Mouse (Mus musculus) liver, adult (tissue): ENCODE results near the gene Trp53i13.

ENCODE experiments used
- GATA4 ChIP-seq: IDR thresholded peaks from 2 replicates; pipeline ENCODE4 v1.6.1; 2014; ENCODE audit warnings: mild to moderate bottlenecking, low read length; ENCODE audit not compliant: insufficient replicate concordance

Trp53i13 gene

GRCm38 (mm10) chr11:77513811-77514170 is 2.0 kb downstream of the Trp53i13 start:
- TF ChIP-seq GATA4 = no peak

- TF ChIP-seq GATA4 = no peak; the same call in 1 of the 2 replicates
Observed at GRCm38 (mm10) chr11:77512891-77513810, 2.6 kb downstream of the Trp53i13 start.

- no peak for TF ChIP-seq GATA4
Observed at GRCm38 (mm10) chr11:77511336-77511735, 4.4 kb downstream of the Trp53i13 start.

DNA sequence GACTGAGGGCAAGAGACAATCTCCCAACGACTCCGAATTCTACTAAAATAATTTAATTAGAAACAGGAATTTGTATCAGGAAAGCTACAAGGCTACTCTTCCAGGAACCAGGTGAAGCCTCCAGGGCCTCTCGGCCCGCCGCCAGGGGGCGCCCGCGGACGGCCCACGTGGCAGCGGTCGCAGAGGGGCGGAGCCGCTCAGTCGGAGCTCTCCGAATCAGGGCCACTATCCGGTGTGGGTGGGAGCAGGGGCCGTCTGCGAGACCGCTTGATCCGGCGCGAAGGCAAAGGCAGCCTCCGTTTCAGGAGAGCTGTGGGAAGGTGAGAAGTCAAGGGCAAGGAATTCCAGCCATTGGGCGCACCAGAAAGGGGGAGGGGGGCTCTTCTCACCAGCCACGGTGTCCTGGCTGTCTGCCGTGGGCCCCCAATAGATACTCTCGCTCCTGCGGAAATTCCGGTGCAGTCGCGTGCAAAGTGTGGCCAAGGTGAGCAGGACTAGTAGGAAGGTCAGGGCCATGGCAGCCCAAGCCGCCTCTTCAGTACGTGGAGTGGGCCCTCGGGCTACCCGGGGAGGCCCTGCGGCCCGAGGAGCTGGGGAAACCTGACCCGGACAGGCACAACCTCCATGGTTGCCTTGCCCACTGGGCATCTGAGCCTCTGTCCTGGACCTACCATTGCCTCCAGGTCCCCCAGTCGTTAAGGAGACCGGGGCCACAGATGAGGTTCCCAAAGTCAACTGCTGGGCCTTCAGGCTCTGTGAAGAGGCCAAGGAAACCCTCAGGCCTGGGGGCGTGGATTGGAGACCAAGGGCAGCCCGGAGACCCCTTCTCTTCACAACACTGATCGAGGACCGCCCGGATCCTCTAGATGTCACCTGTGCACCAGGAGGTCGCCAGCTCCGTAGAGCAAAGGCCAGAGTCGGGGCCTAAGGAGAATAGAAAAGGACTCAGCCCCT is 7.4 kb downstream of the Trp53i13 start:
- no peak for TF ChIP-seq GATA4

GRCm38 (mm10) chr11:77507426-77507825 is 8.4 kb downstream of the Trp53i13 start:
- TF ChIP-seq GATA4 = no peak

GRCm38 (mm10) chr11:77506941-77507340 is 8.8 kb downstream of the Trp53i13 start:
- TF ChIP-seq GATA4 = no peak

GRCm38 (mm10) chr11:77506273-77506672 is 9.5 kb downstream of the Trp53i13 start:
- no peak for TF ChIP-seq GATA4

DNA sequence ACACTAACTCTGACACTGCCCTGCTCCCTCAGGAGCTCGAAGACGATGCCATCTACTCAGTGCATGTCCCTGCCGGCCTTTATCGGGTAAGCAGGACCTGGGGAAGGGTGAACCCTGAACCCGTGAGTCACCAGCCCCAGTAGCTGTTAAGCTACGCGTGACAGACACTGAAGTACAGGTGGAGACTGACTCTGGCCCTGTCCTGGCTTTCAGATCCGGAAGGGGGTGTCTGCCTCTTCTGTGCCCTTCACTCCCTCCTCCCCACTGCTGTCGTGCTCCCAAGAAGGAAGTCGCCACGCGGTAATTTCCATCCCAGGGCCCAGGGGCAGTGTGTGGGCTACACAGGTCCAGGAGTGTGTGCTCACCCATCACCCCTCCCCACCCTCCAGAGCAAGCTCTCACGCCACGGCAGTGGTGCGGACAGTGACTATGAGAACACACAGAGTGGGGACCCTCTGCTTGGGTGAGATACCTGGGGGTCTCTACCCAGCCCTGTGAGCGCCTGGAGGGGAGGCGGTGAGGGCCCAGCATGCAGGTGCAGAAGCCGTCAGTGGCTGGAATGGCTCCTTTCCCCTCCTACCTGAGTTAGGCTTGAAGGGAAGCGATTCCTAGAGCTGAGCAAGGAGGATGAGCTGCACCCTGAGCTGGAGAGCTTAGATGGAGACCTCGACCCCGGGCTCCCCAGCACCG is 10.3 kb downstream of the Trp53i13 start:
- no peak for TF ChIP-seq GATA4

GRCm38 (mm10) chr11:77504377-77504776 is 11.4 kb downstream of the Trp53i13 start:
- TF ChIP-seq GATA4 = no peak

DNA sequence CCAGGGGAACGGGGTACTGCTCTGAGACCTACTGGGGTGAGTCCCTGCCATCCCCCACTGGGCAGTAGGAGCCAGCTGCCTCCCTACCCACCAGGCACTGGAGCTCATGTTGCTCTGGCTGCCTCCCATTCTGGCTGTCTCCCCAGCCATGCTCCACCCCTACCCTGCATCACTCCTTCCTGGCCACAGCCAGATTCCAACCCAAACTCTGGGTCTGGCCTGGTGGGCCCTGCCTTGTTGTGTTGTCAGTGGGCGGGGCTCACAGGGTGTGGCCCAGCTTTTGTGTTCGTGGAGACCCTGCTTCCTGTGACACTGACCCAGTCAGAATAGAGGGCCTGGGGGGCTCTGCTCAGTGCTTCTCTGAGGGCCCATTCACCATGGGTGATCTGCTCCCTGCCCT is 12.3 kb downstream of the Trp53i13 start:
- TF ChIP-seq GATA4 = no peak

GRCm38 (mm10) chr11:77502481-77502880 is 13.3 kb downstream of the Trp53i13 start:
- no peak for TF ChIP-seq GATA4

- TF ChIP-seq GATA4 = no peak
Observed at GRCm38 (mm10) chr11:77501971-77502370, 13.8 kb downstream of the Trp53i13 start.

- no peak for TF ChIP-seq GATA4
Observed at GRCm38 (mm10) chr11:77501392-77501791, 14.4 kb downstream of the Trp53i13 start.

DNA sequence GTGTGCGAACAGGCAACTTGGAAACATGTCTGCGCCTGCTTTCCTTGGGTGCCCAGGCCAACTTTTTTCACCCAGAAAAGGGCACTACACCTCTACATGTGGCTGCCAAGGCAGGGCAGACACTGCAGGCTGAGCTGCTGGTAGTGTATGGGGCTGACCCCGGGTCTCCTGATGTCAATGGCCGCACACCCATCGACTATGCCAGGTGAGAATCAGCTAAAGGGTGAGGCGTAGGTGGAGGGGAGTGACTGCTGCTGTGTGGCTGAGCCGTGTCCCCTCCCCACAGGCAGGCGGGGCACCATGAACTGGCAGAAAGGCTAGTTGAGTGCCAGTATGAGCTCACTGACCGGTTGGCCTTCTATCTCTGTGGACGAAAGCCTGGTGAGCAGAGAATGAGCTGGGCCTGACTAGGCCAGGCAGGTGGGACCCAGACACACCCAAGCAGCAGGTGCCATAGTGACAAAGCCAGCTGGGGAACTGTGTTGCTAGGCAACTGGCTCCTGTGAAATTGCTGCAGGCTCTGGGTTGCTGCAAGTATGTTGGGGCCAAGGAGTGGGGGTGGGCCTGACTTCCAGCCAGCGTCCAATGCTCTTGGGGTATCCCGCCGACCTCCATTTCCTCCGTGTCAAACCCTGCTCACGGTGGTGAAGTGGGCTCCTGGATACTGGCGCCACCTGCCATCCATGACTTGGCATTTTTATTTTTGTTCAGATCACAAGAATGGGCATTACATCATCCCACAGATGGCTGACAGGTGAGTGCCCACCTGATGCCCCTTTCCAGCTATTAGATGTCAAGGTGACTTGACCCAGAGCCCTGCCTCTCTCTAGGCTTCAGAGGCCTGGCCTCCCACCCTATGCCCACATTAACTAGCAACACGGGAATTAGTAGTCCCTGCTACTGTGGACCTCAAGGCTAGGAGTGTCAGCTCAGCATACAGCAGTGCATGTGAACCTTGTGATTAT is 15.1 kb downstream of the Trp53i13 start:
- no peak for TF ChIP-seq GATA4

GRCm38 (mm10) chr11:77499354-77499753 is 16.4 kb downstream of the Trp53i13 start:
- no peak for TF ChIP-seq GATA4
